ENCODE assay signal across 13 mouse cellular contexts in the genomic region with DNA sequence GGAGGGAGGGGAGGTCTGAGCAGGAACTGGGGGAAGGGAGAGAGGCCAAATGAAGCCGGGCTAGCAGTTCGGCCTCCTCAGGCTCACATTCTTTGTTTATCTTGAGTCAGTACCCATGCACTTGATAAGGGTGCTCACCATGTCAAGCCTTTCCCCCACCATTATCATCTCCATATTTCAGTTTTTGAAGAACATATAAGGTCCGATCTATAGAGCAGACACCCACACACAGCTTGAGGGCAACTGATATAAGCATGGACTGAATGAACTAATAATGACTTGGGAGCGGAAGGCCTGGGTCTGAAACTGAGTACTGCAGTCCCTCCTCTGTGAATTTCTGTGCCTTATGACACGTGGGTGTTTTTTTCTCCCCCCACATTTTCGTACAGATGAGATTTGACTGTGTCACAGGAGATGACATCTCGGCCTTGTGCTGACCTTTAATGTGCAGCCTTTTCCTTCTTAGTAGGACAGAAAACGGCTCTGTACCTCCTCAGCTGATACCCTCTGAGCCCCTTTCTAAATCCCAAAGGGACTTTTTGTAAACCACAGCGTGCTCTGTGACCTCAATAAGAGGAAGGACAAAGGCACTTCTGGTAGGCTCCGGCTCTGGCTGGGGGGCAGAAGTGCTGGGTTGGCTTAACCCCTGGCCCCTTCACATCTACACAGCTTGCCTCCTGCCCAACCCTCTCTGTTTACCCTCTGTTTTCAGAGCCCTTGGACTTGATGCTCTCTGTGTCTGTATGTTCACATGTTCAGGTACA. TPM values are rescaled to one million over a fixed set of nuclear protein-coding genes. Genes with fewer than 3 reads are reported as not detected.
A peak's percentile ranks its signal among the peaks of the same experiment; 100 is the strongest.
DNase-seq lines count a peak whose midpoint lies in the region; ATAC-seq and TF ChIP-seq lines count a peak whose summit lies in the region.
"Had no signal": no experiment of that assay in that cellular context is flagged by ENCODE, and none has a peak within 500 bp of the region (broad histone marks: within the 10 kb centered on the region; RNA-seq: fewer than 3 reads in every experiment).

No protein-coding gene starts in this region.

- no peak for ATAC-seq in lung, embryonic 15.5 days (ENCODE audit: borderline replicate concordance, extremely low read depth, low FRiP score, low TSS enrichment)
- ATAC-seq in hematopoietic stem cell, adult 5-6 weeks (replicated peaks in 1 of 2; ENCODE audit: insufficient read depth in 1 of 2, low FRiP score in 2 of 2, low TSS enrichment in 1 of 2, low read depth in 1 of 2, poor library complexity in 2 of 2, severe bottlenecking in 2 of 2) = peak; percentile 79 to 84

- no peak for DNase-seq in gastrocnemius, adult 2 months
- DNase-seq in gastrocnemius, postnatal 4 days (ENCODE audit: low spot score in 2 of 2) = no peak
- DNase-seq in lung, postnatal 36 days = no peak
- peak; percentile 77 for DNase-seq in splenic B cell, adult 2 months (ENCODE audit: low read depth, low spot score)
- DNase-seq in adrenal gland, postnatal 14 days = no peak
- no peak for DNase-seq in lung, adult 2 months
- DNase-seq: gastrocnemius, postnatal 10 days; kidney, adult 2 months; layer of hippocampus, postnatal 36 days had no signal

- TF ChIP-seq CTCF in gastrocnemius, adult 2 months (IDR thresholded peaks at IDR 0.05) = no peak
- no peak for TF ChIP-seq CTCF in lung, adult 2 months (IDR thresholded peaks at IDR 0.05; ENCODE audit: insufficient read depth, low read length)

- peaks cover 33% of the 10 kb centered on the region for H3K4me1 ChIP-seq in lung, embryonic 15.5 days
- H3K4me1 ChIP-seq in lung, adult 2 months (ENCODE audit: control insufficient read depth, insufficient read depth, low read length) = peaks cover 17% of the 10 kb centered on the region

- intact Hi-C loops in gastrocnemius, adult 2 months (cut with DNase I) = no loop called here

- H3K4me3 ChIP-seq in gastrocnemius, adult 2 months = no peak overlapping the region
- H3K4me3 ChIP-seq in lung, embryonic 15.5 days = no peak overlapping the region
- no peak overlapping the region for H3K4me3 ChIP-seq in lung, adult 2 months (replicated peaks; ENCODE audit: extremely low read depth, low read depth, low read length)
- H3K4me3 ChIP-seq: embryonic facial prominence, embryonic 15.5 days had no signal

- H3K4me2 ChIP-seq in lung, embryonic 15.5 days = no peak overlapping the region
- H3K4me2 ChIP-seq: embryonic facial prominence, embryonic 15.5 days had no signal

- no peak for TF ChIP-seq POLR2A in lung, adult 2 months (IDR thresholded peaks at IDR 0.05; ENCODE audit: borderline replicate concordance, extremely low read depth, low read depth, low read length)

- no peaks in the 10 kb centered on the region for H3K27me3 ChIP-seq in lung, embryonic 15.5 days
- no peaks in the 10 kb centered on the region for H3K27me3 ChIP-seq in splenic B cell, adult 2 months (ENCODE audit: control insufficient read depth, insufficient read depth, low read length, poor library complexity, severe bottlenecking)
- H3K27me3 ChIP-seq: embryonic facial prominence, embryonic 15.5 days had no signal

- WGBS in lung, embryonic 15.5 days = 44% methylated on average over 10 of the region's 10 CpGs
- WGBS in lung, adult 2 months = 59% methylated on average over 10 of the region's 10 CpGs

- peak overlapping the region; percentile 56 for H3K27ac ChIP-seq in gastrocnemius, adult 2 months
- H3K27ac ChIP-seq in lung, embryonic 15.5 days = 0 out of 2 replicates have a peak overlapping the region, but pooled peaks have one; percentile 46
- H3K27ac ChIP-seq: macrophage had no signal

- no peak overlapping the region for H3K9ac ChIP-seq in lung, embryonic 15.5 days
- H3K9ac ChIP-seq: embryonic facial prominence, embryonic 15.5 days had no signal

- no peaks in the 10 kb centered on the region for H3K9me3 ChIP-seq in lung, embryonic 15.5 days
- H3K9me3 ChIP-seq: embryonic facial prominence, embryonic 15.5 days had no signal

- H3K36me3 ChIP-seq in lung, embryonic 15.5 days = no peaks in the 10 kb centered on the region
- no peaks in the 10 kb centered on the region for H3K36me3 ChIP-seq in splenic B cell, adult 2 months (ENCODE audit: control insufficient read depth, insufficient read depth, low read length, poor library complexity, severe bottlenecking)
- H3K36me3 ChIP-seq: embryonic facial prominence, embryonic 15.5 days had no signal

RNA-seq across cellular contexts. Expression of a gene that starts 6.6 kb away (rescaled TPM):
- 1 to 10 TPM; 1.1 to 1.8 TPM for total RNA-seq in gastrocnemius, adult 2 months (2021)
- total RNA-seq in gastrocnemius, postnatal 4 days (2021) = 1 to 10 TPM; 2.3 to 2.6 TPM
- polyA plus RNA-seq in lung, embryonic 15.5 days (2015; fragmentation: Nextera tagmentation; extraction: Ambion mirVana) = 1.5 and 2.0 TPM in 2 replicates
- 22.3 and 27.1 TPM in 2 replicates for total RNA-seq in hematopoietic stem cell, adult 5-6 weeks (2017)
- total RNA-seq in adrenal gland, postnatal 14 days (2021) = 31.8 and 33.6 TPM in 2 replicates
- polyA plus RNA-seq in lung, adult 2 months (2012; rRNA removed) = 12.6 and 15.7 TPM in 2 replicates
